Mouse (Mus musculus) olfactory bulb, adult 2 months (tissue): ENCODE data around the gene Chrne.

Experiments used
- CTCF ChIP-seq: fragments of 200-500 bp; IDR thresholded peaks from 2 replicates; pipeline ENCODE4 v1.5.1; 2012; ENCODE audit warnings: low read depth, mild to moderate bottlenecking, low read length, moderate library complexity; ENCODE audit not compliant: insufficient read depth
- POLR2A ChIP-seq: fragments of 200-500 bp; IDR thresholded peaks from 2 replicates; pipeline ENCODE4 v1.6.1; 2012; ENCODE audit warnings: mild to moderate bottlenecking, low read depth, low read length, moderate library complexity; ENCODE audit not compliant: insufficient read depth

DNA sequence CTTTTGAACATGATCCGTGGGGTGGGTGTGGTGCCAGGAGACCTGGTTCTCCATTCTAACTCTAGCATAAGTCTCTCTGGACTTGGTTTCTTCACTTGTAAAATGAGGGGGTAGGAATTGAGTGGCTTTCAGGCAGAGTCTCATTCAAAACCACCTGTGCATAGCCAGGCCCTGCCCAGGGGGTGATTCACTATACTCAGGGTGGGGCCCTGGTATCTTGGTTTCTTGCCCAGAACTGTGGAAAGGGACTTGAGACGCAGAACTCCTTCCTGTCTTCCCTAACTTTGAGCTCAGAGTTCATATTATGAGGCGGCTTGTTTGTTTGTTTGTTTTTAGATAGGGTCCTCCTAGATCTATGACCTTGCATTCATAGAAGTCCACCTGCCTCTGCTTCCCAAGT lies 41.8 kb downstream of the Chrne start:
- TF ChIP-seq CTCF (no peak), POLR2A (no peak)
